Mouse (Mus musculus) left cerebral cortex, postnatal 4 days (tissue): Measurements from ENCODE around the gene Gbp9. TPM values are rescaled to one million over a fixed set of nuclear protein-coding genes. Genes with fewer than 3 reads are reported as not detected.
"Not testable (repeated sequence)": the region's sequence is repeated elsewhere in the genome, so short reads cannot be mapped to it uniquely, and the experiment has no call there.

Experiments
- DNase-seq: peaks from one replicate; pipeline ENCODE4 v3.0.0-alpha.2; 2022
- intact Hi-C: fragments of 180-260 bp; cut with DNase I; formaldehyde crosslinking; loops from one replicate; pipeline ENCODE4 v1.15.1; 2025
- total RNA-seq, 2 experiments: library from RNA; stranded (reverse); gene quantifications; 2 replicates each; pipeline ENCODE4 v1.2.3; 2021

Gene Gbp9
- total RNA-seq: 1 to 10 TPM; 1.9 to 2.8 TPM

GRCm38 (mm10) chr5:105139409-105140088, at the start of gene Gbp9, which contains the start of the genes Gbp8 and Gbp4:
Gene Gbp9, minus strand, starts transcription at chr5:105139539.
Gene Gbp8, minus strand, starts transcription at chr5:105139540.
Gene Gbp4, minus strand, starts transcription at chr5:105139586.
- intact Hi-C loops, DNase-seq: not testable (repeated sequence)

GRCm38 (mm10) chr5:105181446-105181845, 42.1 kb upstream of the Gbp9 start:
- intact Hi-C loops: no loop called here
- no peak for DNase-seq

GRCm38 (mm10) chr5:105156582-105156981, 17.2 kb upstream of the Gbp9 start:
- intact Hi-C loops: no loop called here
- no peak for DNase-seq

- DNase-seq: no peak
Measured at GRCm38 (mm10) chr5:105154049-105154448, 14.7 kb upstream of the Gbp9 start.

GRCm38 (mm10) chr5:105148062-105148461, 8.7 kb upstream of the Gbp9 start:
- intact Hi-C loops, DNase-seq: not testable (repeated sequence)

More at GRCm38 (mm10) chr5:105154049-105154448, 14.7 kb upstream of the Gbp9 start:
- intact Hi-C loops: no loop called here

- no peak for DNase-seq
- intact Hi-C loops: no loop called here
Measured at GRCm38 (mm10) chr5:105146447-105146846, 7.1 kb upstream of the Gbp9 start.

GRCm38 (mm10) chr5:105145731-105146130, 6.4 kb upstream of the Gbp9 start:
- intact Hi-C loops, DNase-seq: not testable (repeated sequence)

GRCm38 (mm10) chr5:105140089-105140810, 911 bp upstream of the Gbp9 start:
- intact Hi-C loops, DNase-seq: not testable (repeated sequence)

- intact Hi-C loops: no loop called here
- DNase-seq: no peak
Measured at GRCm38 (mm10) chr5:105138906-105139305, 433 bp downstream of the Gbp9 start.

- intact Hi-C loops: not testable (repeated sequence)
Measured at GRCm38 (mm10) chr5:105136706-105137304, 2.5 kb downstream of the Gbp9 start.

GRCm38 (mm10) chr5:105121731-105122130, 17.6 kb downstream of the Gbp9 start:
- intact Hi-C loops: not testable (repeated sequence)
- peak; percentile 17 for DNase-seq

More at GRCm38 (mm10) chr5:105136706-105137304, 2.5 kb downstream of the Gbp9 start:
- DNase-seq: not testable (repeated sequence)

- intact Hi-C loops: no loop called here
Measured at GRCm38 (mm10) chr5:105115740-105116139, 23.6 kb downstream of the Gbp9 start.

GRCm38 (mm10) chr5:105114696-105115095, 24.6 kb downstream of the Gbp9 start:
- intact Hi-C loops: no loop called here
- no peak for DNase-seq

More at GRCm38 (mm10) chr5:105115740-105116139, 23.6 kb downstream of the Gbp9 start:
- DNase-seq: no peak

- intact Hi-C loops: no loop called here
- no peak for DNase-seq
Measured at GRCm38 (mm10) chr5:105113656-105114055, 25.7 kb downstream of the Gbp9 start.

GRCm38 (mm10) chr5:105110271-105110852, 29.0 kb downstream of the Gbp9 start:
- DNase-seq, intact Hi-C loops: not testable (repeated sequence)

- intact Hi-C loops, DNase-seq: not testable (repeated sequence)
Measured at GRCm38 (mm10) chr5:105109775-105110174, 29.6 kb downstream of the Gbp9 start.

GRCm38 (mm10) chr5:105105689-105106088, 33.6 kb downstream of the Gbp9 start:
- DNase-seq, intact Hi-C loops: not testable (repeated sequence)

GRCm38 (mm10) chr5:105081900-105082299, 57.4 kb downstream of the Gbp9 start:
- DNase-seq: no peak
- intact Hi-C loops: no loop called here

GRCm38 (mm10) chr5:105068356-105068755, 71.0 kb downstream of the Gbp9 start:
- DNase-seq, intact Hi-C loops: not testable (repeated sequence)

GRCm38 (mm10) chr5:105064443-105064842, 74.9 kb downstream of the Gbp9 start:
- DNase-seq, intact Hi-C loops: not testable (repeated sequence)

- intact Hi-C loops: no loop called here
- no peak for DNase-seq
Measured at GRCm38 (mm10) chr5:105063321-105063720, 76.0 kb downstream of the Gbp9 start.
